Mouse (Mus musculus) testis, adult 2 months (tissue): ENCODE data around the gene Stk10. TPM values are rescaled to one million over a fixed set of nuclear protein-coding genes. Genes with fewer than 3 reads are reported as not detected.
A peak's percentile ranks its signal among the peaks of the same experiment; 100 is the strongest.

ENCODE experiments used
- H3K27ac ChIP-seq: fragments of 200-500 bp; 2 replicates; pipeline ENCODE4 v1.5.1; 2012; ENCODE audit warnings: low read depth, low read length; ENCODE audit not compliant: control insufficient read depth, insufficient read depth
- H3K27me3 ChIP-seq: fragments of 200-500 bp; 2 replicates; pipeline ENCODE4 v1.6.1; 2012; ENCODE audit warnings: mild to moderate bottlenecking, low read length, moderate library complexity; ENCODE audit not compliant: control insufficient read depth, insufficient read depth
- H3K36me3 ChIP-seq: fragments of 200-500 bp; 2 replicates; pipeline ENCODE4 v1.6.1; 2012; ENCODE audit warnings: mild to moderate bottlenecking, low read length; ENCODE audit not compliant: control insufficient read depth, insufficient read depth
- H3K4me1 ChIP-seq: fragments of 200-500 bp; 2 replicates; pipeline ENCODE4 v1.6.1; 2012; ENCODE audit warnings: low read length; ENCODE audit not compliant: control insufficient read depth, insufficient read depth
- H3K4me3 ChIP-seq: fragments of 200-500 bp; 2 replicates; pipeline ENCODE4 v1.5.1; 2012; ENCODE audit warnings: low read depth, mild to moderate bottlenecking, low read length, moderate library complexity, mixed read lengths; ENCODE audit not compliant: control insufficient read depth
- CTCF ChIP-seq: fragments of 200-500 bp; IDR thresholded peaks from 2 replicates; pipeline ENCODE4 v1.5.1; 2012; ENCODE audit warnings: low read depth, mild to moderate bottlenecking, inconsistent platforms, low read length, moderate library complexity; ENCODE audit not compliant: control insufficient read depth, insufficient read depth, insufficient replicate concordance
- POLR2A ChIP-seq: fragments of 200-500 bp; IDR thresholded peaks from 2 replicates; pipeline ENCODE4 v1.6.1; 2012; ENCODE audit warnings: low read depth, mild to moderate bottlenecking, inconsistent platforms, low read length, moderate library complexity; ENCODE audit not compliant: control insufficient read depth
- polyA plus RNA-seq: library from polyadenylated mRNA; depleted of rRNA; stranded (reverse); fragments of >200 nt; gene quantifications from 2 replicates; pipeline ENCODE4 v1.2.3, GENCODE M21; 2012

Stk10 gene
- polyA plus RNA-seq, 1 experiment, result 38.3 TPM

DNA sequence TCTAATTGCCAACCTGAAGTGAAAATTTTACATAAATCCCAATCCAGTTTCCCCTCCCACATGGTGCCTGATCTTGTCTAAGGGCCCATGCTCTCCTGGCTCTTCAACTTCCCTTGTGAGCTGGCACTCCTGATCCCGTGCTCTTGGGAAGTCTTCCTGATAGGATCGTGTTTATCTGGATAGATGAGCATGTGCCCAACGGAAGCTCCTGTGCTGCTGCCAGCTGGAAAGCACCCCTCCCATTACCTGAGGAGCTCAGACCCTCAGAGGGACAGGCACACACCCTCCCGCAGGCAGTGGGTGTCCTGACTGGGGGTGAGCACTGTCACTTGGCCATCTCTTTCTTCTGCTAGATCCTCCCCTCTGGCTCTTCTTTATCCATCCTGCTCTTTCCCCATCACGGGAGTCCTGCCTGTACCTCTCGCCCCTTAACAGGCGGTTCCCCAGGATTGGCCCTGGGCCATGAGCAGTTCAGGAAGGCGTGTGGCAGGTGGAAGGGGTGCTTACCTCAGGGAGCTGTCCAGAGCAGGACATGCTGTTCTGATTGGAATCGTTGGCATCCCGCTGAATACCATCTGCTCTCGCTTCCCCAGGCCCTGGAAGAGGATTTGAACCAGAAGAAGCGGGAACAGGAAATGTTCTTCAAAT is 88.8 kb downstream of the Stk10 start:
- no peak overlapping the region for H3K27ac ChIP-seq
- H3K36me3 ChIP-seq, result no peaks in the 10 kb centered on the region

DNA sequence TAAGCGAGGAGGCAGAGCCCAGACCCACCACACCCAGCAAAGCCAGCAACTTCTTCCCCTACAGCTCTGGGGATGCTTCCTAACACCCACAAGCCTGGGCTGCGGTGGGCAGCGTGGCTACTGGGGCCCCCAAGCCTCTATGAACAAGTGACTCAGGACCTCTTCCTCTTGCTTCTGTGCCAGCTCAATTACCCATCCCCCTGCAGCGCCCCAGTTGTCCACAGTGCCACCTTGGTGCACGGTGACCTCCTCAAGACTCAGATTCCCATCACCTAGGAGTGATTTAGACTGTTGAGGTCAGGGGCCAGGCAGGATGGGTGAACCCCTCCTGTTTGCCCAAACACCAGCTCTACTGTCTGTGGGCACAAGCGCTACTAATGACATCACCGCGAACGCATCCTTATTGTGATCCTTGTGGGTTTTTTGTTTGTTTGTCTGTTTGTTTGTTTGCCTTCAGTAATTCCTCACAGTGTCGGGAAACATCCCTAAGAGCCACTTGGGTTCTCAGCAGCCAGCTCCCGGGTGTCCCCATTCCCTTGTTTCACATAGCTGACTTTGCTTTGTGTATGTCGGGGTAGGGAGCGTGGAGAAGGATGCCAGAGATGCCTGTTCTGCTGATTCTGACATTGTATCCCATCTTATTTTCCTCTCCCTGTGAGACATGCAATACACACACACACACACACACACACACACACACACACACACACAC is 89.5 kb downstream of the Stk10 start:
- H3K36me3 ChIP-seq, result no peaks in the 10 kb centered on the region
- TF ChIP-seq CTCF (no peak), POLR2A (no peak)
- peaks cover 2% of the 10 kb centered on the region; the same call in 1 of the 2 replicates for H3K4me1 ChIP-seq
- H3K4me3 ChIP-seq, result no peak overlapping the region
- H3K27ac ChIP-seq, result no peak overlapping the region
- no peaks in the 10 kb centered on the region for H3K27me3 ChIP-seq

More for the DNA sequence above, 88.8 kb downstream of the Stk10 start:
- TF ChIP-seq POLR2A (no peak), CTCF (no peak)
- Histone ChIP-seq H3K4me3 (no peak overlapping the region), H3K27me3 (no peaks in the 10 kb centered on the region), H3K4me1 (peaks cover 2% of the 10 kb centered on the region; the same call in 1 of the 2 replicates)

DNA sequence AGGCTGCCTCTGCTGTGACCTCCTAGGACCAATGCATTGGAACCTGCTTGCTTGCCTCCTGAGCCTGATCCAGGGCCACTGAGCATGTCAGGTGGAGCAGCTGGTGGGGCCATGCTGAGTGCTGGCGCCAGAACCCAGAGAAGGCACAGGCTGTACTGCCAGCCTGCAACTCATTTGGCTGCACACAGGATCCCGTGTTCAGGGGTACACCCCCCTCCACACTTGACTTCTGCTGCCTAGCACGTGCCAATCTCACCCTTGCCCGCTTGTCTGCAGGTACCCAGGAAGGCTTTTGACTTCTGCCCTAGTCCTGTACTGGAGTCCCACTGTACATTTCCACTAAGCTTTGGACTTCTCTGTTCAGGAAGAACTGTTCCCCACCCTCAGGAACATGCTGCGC is 90.1 kb downstream of the Stk10 start:
- H3K36me3 ChIP-seq, result no peaks in the 10 kb centered on the region
- no peak overlapping the region for H3K27ac ChIP-seq
- TF ChIP-seq CTCF (no peak), POLR2A (no peak)
- no peaks in the 10 kb centered on the region for H3K27me3 ChIP-seq
- no peak overlapping the region for H3K4me3 ChIP-seq
- peaks cover 2% of the 10 kb centered on the region; the same call in 1 of the 2 replicates for H3K4me1 ChIP-seq

DNA sequence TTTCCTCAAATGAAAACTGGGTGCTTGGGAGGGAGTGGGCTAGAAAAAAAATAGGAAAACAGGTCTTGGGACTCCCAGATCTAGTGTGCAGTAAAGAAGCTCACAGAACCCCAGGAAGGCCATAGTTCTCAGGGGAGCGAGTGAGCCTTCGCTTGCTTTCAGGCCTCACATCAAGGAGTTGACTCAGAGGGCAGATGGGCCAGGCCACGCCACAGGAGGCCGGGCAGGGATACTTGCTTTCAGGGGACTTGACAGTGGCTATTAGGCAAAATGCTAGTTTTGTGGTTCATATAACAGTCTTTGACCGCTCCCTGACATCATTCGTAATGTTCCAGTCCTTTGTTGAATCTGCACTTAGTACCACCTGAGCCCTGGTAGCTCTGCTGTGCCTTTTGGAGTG is 90.8 kb downstream of the Stk10 start:
- peaks cover 2% of the 10 kb centered on the region; the same call in 1 of the 2 replicates for H3K4me1 ChIP-seq
- TF ChIP-seq CTCF (no peak), POLR2A (no peak)
- H3K27ac ChIP-seq, result no peak overlapping the region
- H3K4me3 ChIP-seq, result no peak overlapping the region
- H3K27me3 ChIP-seq, result no peaks in the 10 kb centered on the region
- no peaks in the 10 kb centered on the region for H3K36me3 ChIP-seq

DNA sequence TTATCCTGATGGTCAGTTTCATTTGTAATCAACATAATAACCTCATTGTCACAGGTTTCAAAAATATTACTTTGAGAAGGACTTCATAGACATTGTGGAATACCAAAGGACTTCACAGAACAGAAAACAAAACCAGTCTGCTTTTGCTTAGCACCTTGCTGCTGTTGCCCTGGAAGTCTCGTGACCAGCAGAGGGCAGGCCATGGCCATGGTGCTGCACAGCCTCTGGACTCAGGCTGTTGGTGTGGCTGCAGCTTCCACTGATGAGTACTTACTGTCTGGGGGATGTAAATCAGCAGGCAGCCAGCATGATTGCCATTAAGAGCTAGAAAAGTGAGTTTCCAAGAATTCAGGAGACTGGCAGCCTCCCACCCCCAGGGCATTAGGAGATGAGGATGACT is 92.6 kb downstream of the Stk10 start:
- H3K4me1 ChIP-seq, result no peaks in the 10 kb centered on the region
- no peaks in the 10 kb centered on the region for H3K27me3 ChIP-seq
- no peaks in the 10 kb centered on the region for H3K36me3 ChIP-seq
- H3K4me3 ChIP-seq, result no peak overlapping the region
- H3K27ac ChIP-seq, result no peak overlapping the region
- TF ChIP-seq POLR2A, result no peak
- peak; percentile 52; the same call in 1 of the 2 replicates for TF ChIP-seq CTCF

DNA sequence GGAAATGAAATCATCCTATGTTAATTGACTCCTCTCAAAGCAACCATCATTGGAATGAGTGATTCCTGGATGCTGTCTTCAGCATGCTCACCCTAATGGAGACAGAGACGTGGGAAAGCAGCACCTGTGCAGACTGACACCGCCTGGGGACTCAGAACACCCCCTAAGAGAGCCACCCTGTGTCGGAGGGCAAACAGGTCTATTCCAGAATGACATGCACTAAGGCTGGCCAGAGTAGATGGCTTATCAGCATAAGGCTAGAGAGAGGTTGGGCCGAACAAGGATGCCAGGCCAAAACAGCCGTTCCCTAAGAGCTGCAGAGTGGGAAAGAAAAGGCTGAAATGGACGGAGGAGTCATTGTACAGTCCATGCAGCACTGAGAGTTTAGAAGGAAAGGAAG is 93.0 kb downstream of the Stk10 start:
- Histone ChIP-seq H3K4me3 (no peak overlapping the region), H3K4me1 (no peaks in the 10 kb centered on the region), H3K36me3 (no peaks in the 10 kb centered on the region), H3K27me3 (no peaks in the 10 kb centered on the region), H3K27ac (no peak overlapping the region)
- TF ChIP-seq POLR2A, result no peak
- TF ChIP-seq CTCF, result no peak

DNA sequence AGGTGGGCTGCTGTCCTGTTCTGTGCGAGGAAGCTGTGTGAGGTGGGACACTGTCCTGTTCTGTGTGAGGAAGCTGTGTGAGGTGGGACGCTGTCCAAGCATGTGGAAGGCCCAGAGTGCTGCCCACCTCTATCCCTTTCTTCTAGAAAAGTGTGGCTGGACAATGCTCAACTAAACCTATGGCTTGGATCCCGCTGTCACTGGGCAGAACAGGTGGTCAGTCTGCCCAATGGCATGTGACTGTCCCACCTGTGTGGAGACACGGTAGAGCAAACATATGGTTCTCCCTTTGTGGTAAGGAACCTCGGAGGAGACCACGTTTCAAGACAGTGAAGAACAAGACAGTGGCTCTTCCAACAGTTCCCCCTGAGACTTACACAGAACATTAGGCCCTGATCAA is 94.8 kb downstream of the Stk10 start:
- H3K36me3 ChIP-seq, result no peaks in the 10 kb centered on the region
- TF ChIP-seq CTCF, result no peak
- no peak for TF ChIP-seq POLR2A
- no peak overlapping the region for H3K27ac ChIP-seq
- H3K4me1 ChIP-seq, result no peaks in the 10 kb centered on the region
- H3K27me3 ChIP-seq, result no peaks in the 10 kb centered on the region
- H3K4me3 ChIP-seq, result no peak overlapping the region
